Mouse (Mus musculus) megakaryocyte, embryonic 14.5 days (primary cell): ENCODE measurements around the gene Prcd.

Experiments
- FLI1 ChIP-seq: IDR thresholded peaks from 2 replicates; pipeline ENCODE4 v1.6.1; 2012; ENCODE audit warnings: low read length, inconsistent platforms, mixed read lengths
- GATA1 ChIP-seq: IDR thresholded peaks from 3 replicates; pipeline ENCODE4 v1.6.1; 2012; ENCODE audit warnings: mixed read lengths, low read length, inconsistent platforms, borderline replicate concordance

DNA sequence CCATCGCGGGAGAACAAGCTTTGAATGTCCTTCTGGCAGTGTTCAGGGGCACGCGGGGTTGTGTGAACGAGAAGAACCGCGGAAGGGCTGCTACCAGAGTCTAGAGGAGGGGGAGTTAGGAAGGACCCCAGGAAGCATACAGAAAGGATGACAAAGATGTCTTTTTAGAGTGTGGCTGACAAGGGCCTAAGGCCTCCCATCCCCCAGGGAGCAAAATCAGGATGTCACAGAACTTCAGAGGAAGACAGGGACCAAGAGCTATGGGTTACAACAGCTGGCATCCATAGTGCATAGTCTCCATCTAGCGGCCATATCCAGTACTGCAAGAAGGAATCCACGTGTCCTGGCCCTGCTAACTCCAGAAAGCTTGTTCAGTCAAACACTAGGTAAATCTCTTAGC lies 24.6 kb upstream of the Prcd start:
- TF ChIP-seq GATA1 (no peak), FLI1 (no peak)
